Mouse (Mus musculus): ENCODE data around the gene Ank. TPM values are rescaled to one million over a fixed set of nuclear protein-coding genes. Genes with fewer than 3 reads are reported as not detected.

Ank gene
- polyA plus RNA-seq, 1 experiment from 2014 or later: 6.2 TPM

DNA sequence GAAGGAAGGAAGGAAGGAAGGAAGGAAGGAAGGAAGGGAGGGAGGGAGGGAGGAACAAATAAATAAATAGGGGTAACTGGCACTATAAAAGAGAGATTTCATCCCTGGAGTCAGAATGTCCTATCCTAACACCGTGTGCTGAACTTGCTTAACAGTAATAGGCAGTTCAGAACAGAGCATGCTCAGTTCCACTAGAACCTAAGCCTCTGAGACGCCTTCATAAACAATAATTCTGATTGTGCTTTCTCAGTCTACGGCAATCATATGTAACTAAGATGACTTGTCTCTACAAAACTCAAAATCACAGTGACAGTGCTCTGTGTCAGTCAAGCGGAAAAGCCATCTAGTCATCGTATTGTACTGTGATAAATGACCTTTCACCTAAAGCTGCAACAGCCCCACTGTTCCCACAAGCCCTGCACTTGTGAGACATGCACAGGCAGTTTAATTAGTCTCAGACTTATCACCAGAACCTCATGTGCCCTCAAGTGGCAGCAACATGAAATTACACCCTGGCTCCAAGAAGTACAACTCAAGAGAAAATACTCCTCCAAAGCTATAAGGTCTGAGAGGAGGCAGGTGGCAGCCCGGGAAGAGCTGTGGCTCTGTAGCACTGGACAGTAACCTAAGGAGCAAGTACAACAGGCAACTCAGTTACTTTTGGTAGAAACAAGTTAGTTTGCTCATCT is 146.2 kb downstream of the Ank start:
- Histone ChIP-seq H3K27ac (replicated peaks) (no peak overlapping the region), H3K4me1 (no peaks in the 10 kb centered on the region), H3K4me3 (no peak overlapping the region), H3K27me3 (replicated peaks; ENCODE audit: low read depth, poor library complexity, severe bottlenecking) (no peaks in the 10 kb centered on the region), H3K36me3 (replicated peaks) (peaks cover 73% of the 10 kb centered on the region), H3K9me3 (no peaks in the 10 kb centered on the region)
- 62% methylated on average over 6 of the region's 6 CpGs for WGBS
- peak; percentile 67 for DNase-seq (ENCODE audit: low spot score)

DNA sequence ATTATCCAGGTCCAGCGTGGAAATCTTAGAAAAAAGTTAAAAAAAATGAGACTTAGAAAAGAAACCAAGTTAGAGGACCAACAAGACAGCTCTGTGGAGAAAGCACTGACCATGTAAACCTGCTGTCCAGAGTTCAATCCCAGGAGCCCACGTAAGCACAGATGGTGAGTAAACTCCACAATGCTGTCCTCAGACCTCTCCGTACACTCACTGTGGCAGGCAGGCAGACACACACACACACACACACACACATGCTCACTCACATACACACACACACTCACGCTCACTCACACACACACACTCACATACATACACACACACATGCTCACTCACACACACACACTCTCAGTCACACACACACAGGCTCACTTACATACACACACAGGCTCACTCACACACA is 146.8 kb downstream of the Ank start:
- Histone ChIP-seq H3K27ac (replicated peaks) (no peak overlapping the region), H3K27me3 (replicated peaks; ENCODE audit: low read depth, poor library complexity, severe bottlenecking) (no peaks in the 10 kb centered on the region), H3K4me3 (no peak overlapping the region), H3K4me1 (no peaks in the 10 kb centered on the region), H3K36me3 (replicated peaks) (peaks cover 73% of the 10 kb centered on the region), H3K9me3 (no peaks in the 10 kb centered on the region)
- DNase-seq (ENCODE audit: low spot score): no peak
- 95% methylated on average over 4 of the region's 4 CpGs for WGBS

DNA sequence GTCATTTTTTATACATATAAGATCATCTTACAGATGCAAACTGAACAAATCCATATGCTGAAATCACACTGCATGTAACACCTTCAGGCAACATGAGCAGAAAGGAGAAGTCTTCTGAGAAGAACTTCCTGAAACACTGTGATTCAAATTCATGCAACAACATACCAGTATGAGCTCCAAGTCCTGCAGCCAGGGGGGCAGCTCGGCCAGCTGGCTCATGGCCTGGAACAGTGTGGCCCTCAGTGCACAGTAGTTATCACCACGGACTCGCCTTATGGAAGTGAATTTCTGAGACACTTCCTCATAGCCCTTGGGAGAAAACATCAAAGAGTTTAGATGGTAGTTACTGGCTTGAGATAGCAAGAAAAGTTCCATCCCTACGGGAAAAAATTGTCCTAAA is 149.7 kb downstream of the Ank start:
- Histone ChIP-seq H3K4me1 (no peaks in the 10 kb centered on the region), H3K27me3 (replicated peaks; ENCODE audit: low read depth, poor library complexity, severe bottlenecking) (no peaks in the 10 kb centered on the region), H3K9me3 (no peaks in the 10 kb centered on the region), H3K27ac (replicated peaks) (no peak overlapping the region), H3K4me3 (no peak overlapping the region), H3K36me3 (replicated peaks) (peaks cover 77% of the 10 kb centered on the region)
- no peak for DNase-seq (ENCODE audit: low spot score)
- WGBS: 88% methylated on average over 4 of the region's 4 CpGs

DNA sequence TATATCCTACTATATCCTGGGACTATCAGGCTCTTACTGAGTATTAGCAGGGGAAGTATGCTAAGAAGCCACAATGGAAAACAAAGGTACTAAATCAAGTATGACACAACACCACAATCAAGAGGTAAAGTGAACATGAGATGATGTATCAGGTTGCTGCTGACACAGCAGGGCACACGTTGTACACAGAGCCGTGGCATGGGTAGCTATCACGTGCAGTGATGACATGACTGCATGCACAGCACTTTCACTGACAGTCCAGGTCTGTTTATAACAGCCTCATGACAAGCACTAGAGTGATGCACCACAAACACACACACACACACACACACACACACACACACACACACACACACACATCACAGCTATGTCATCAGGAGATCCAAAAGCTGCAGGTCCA is 150.8 kb downstream of the Ank start:
- WGBS: 93% methylated on average over 3 of the region's 3 CpGs
- H3K27ac ChIP-seq (replicated peaks): no peak overlapping the region
- no peak for DNase-seq (ENCODE audit: low spot score)
- peaks cover 74% of the 10 kb centered on the region for H3K36me3 ChIP-seq (replicated peaks)
- no peak overlapping the region for H3K4me3 ChIP-seq
- no peaks in the 10 kb centered on the region for H3K9me3 ChIP-seq
- no peaks in the 10 kb centered on the region for H3K27me3 ChIP-seq (replicated peaks; ENCODE audit: low read depth, poor library complexity, severe bottlenecking)
- no peaks in the 10 kb centered on the region for H3K4me1 ChIP-seq

DNA sequence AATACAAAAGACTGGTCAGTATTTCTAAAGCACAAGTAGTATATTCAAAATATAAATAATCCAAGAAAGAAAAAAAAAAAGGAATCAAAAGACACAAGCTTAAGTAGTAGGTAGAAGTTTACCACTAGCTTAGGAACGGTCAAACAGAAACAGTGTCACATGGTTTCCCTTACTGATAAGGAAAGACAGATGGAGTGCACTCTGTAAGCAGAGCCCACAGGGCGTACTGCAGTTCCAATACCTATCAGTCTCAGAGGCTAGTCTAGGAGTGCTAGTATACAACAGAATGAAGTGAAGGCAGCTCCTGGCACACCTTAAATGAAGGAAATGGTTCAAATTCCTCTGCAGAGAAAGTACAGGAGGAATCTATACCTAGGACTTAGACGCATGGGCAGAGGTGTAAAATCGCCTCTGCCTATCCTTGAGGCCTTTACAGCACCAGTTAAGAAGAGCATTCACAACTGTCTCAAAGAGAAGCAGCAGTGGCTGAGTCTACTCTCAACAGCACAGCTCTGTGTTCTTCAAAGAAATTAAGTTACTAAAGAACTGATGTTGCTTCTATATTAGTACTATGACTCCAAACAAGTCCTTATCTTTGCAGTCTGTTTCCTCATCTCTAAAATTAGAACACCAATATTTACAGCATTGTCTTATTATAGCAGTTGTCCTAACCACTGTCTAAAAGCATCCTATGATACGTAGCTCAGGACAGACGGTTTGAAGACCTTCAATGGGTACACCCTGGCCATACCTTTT is 152.5 kb downstream of the Ank start:
- WGBS: 87% methylated on average over 6 of the region's 6 CpGs
- no peaks in the 10 kb centered on the region for H3K27me3 ChIP-seq (replicated peaks; ENCODE audit: low read depth, poor library complexity, severe bottlenecking)
- no peaks in the 10 kb centered on the region for H3K9me3 ChIP-seq
- no peak overlapping the region for H3K4me3 ChIP-seq
- H3K36me3 ChIP-seq (replicated peaks): peaks cover 89% of the 10 kb centered on the region
- H3K4me1 ChIP-seq: no peaks in the 10 kb centered on the region
- no peak for DNase-seq (ENCODE audit: low spot score)
- H3K27ac ChIP-seq (replicated peaks): no peak overlapping the region

DNA sequence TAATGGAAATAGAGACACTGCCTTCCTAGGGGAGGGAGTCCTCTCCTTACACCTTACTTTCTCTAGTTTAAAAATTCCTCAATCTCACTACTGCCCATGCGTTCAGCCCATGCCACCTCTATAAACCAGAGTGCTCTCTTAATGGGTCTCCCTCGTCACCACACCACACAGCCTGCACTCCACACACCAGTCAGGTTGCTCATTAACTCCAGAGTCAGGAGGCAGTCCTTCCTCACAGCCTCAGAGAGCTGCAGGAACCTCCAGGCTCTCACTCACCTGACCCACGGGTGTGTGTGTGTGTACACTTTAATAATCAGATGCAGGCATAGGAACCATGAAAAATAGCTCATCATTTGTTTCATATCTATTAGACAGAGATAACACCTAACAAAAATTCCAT is 153.2 kb downstream of the Ank start:
- no peak for DNase-seq (ENCODE audit: low spot score)
- H3K9me3 ChIP-seq: no peaks in the 10 kb centered on the region
- WGBS: 90% methylated on average over 3 of the region's 3 CpGs
- H3K27ac ChIP-seq (replicated peaks): no peak overlapping the region
- H3K4me1 ChIP-seq: no peaks in the 10 kb centered on the region
- H3K36me3 ChIP-seq (replicated peaks): peaks cover 88% of the 10 kb centered on the region
- no peaks in the 10 kb centered on the region for H3K27me3 ChIP-seq (replicated peaks; ENCODE audit: low read depth, poor library complexity, severe bottlenecking)
- H3K4me3 ChIP-seq: no peak overlapping the region

DNA sequence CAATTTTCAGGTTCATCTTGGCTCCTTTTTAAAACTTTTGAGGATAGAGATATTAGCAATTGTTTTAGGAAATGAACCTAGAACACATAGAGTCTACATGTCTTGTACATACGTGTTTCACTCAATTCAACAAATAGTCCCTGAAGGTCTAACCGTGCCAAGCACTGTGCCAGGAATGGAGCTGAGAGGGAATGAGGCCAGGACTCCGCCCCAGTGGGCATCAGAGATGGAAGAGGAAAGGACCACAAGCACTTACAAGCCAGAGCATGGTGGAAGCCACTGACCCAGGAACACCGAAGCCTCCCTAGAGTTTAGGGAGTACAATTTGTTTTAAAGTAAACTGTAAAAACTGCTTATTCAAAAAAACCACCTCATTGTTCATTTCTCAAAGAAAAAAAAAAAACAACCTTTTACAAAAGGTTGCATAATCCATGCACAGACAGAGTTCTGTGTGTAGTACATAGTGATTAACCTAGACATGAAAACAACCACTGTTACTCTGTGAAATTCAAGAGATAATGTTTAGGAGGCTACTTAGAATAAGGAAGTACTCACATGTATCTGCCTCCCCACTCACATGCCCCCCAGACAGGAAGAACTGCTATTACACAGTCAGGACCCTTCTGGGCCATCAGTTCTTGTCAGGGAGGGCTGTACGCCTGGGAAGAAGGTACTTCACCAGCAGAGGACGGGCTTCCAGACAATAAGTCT is 154.2 kb downstream of the Ank start:
- H3K27ac ChIP-seq (replicated peaks): no peak overlapping the region
- H3K4me3 ChIP-seq: no peak overlapping the region
- DNase-seq (ENCODE audit: low spot score): no peak
- WGBS: 87% methylated on average over 6 of the region's 6 CpGs
- no peaks in the 10 kb centered on the region for H3K4me1 ChIP-seq
- H3K27me3 ChIP-seq (replicated peaks; ENCODE audit: low read depth, poor library complexity, severe bottlenecking): no peaks in the 10 kb centered on the region
- H3K9me3 ChIP-seq: no peaks in the 10 kb centered on the region
- H3K36me3 ChIP-seq (replicated peaks): peaks cover 85% of the 10 kb centered on the region

DNA sequence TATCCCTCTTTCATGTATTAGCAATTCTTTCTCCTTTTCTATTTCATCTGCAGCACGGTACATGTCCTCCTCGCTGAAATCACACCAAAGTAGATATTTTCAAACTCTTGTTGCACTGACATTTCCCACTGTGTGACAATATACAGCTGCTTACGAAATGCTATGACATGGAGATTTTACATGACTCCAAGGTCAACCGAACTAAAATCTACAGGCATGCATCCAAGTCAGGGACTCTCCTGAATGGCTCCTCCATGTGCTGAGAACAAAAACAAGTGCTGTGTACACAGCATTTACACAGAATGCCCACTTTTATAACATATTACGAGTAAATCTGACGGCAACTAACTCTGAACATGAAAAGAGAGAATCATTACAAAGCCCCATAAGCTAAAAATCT is 156.8 kb downstream of the Ank start:
- H3K4me3 ChIP-seq: no peak overlapping the region
- no peaks in the 10 kb centered on the region for H3K9me3 ChIP-seq
- DNase-seq (ENCODE audit: low spot score): no peak
- H3K27me3 ChIP-seq (replicated peaks; ENCODE audit: low read depth, poor library complexity, severe bottlenecking): no peaks in the 10 kb centered on the region
- no peaks in the 10 kb centered on the region for H3K4me1 ChIP-seq
- no peak overlapping the region for H3K27ac ChIP-seq (replicated peaks)
- H3K36me3 ChIP-seq (replicated peaks): peaks cover 84% of the 10 kb centered on the region
- WGBS: 93% methylated on average over 6 of the region's 6 CpGs

DNA sequence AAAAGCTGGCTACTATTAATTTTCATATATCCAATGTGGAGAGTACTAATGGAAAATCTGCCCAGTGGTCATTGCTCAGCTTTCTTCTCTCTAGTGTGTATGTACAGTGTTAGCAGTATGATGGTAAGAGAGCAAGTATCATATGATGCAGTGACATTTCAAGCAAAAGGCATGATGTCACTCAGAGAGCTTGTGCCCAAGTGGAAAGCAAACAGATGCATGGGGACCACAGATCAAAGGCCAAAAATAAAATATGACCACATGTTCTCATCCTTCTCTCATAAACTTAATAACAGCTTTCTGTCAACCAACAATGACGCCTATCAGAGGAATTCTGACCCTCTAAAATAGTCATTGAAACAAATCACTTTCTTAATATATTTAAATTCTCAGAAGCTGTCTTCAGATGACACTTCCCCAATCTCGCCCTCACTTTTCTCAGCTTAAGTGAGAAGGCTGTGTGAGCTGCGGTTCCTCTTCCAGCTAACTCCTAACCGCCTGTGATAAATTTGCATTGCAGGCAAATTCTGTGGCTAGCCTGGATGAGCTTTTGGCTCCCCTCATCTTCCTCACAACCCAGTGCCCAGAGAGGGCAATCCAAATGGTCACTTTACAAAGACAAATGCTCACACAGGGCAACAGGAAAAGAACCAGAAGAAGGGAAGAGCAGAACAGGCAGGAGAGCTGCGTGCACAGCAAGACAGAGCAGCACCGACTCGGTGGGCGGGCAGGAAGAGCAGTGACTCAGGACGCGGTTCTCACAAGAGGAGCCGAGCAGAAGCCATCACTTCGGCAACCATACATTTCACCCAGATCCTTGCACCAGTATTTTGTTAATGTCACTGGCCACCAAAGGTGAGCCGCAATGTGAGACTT is 158.8 kb downstream of the Ank start:
- Histone ChIP-seq H3K9me3 (no peaks in the 10 kb centered on the region), H3K27me3 (replicated peaks; ENCODE audit: low read depth, poor library complexity, severe bottlenecking) (no peaks in the 10 kb centered on the region), H3K4me3 (no peak overlapping the region), H3K36me3 (replicated peaks) (peaks cover 64% of the 10 kb centered on the region), H3K27ac (replicated peaks) (no peak overlapping the region), H3K4me1 (peaks cover 14% of the 10 kb centered on the region)
- no peak for DNase-seq (ENCODE audit: low spot score)
- 88% methylated on average over 13 of the region's 13 CpGs for WGBS

DNA sequence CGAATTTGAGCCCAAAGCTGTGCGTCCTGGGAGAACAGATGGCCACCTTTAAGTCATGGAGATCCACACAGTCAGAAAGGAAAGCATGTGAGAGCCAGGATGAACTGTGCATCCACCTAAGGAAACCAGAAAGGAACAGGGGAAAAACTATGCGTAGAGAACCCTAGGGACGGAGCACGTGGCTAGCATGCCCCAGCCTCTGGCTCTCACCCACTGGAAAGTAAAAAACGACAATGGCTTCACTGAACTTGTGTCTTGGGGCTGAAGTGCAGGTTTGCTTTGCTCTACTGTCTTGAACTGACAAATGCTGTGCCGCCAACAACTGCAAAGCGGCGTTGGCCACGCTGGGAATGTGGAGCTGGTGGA is 159.4 kb downstream of the Ank start:
- no peak overlapping the region for H3K27ac ChIP-seq (replicated peaks)

DNA sequence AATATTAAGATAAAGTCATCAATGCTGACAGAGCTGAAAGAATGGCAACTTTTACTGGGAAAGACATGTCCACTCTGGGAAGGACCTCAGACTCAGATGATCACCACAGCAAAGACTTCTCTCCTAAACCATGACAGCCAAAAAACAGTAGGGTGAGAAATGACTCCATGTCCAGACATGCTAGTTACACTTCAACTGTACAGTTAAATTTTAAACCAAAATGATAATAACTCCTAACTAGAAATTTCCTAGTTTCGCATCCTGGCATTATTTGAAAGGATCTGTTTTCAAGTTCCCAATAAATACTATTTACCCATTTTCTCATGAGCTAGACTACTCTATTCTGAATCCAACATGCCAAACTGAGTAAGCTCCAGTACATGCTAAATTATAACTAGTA is 159.8 kb downstream of the Ank start:
- 93% methylated on average over 1 of the region's 1 CpGs for WGBS
- no peak overlapping the region for H3K4me3 ChIP-seq
- H3K9me3 ChIP-seq: no peaks in the 10 kb centered on the region
- H3K36me3 ChIP-seq (replicated peaks): peaks cover 53% of the 10 kb centered on the region
- no peaks in the 10 kb centered on the region for H3K27me3 ChIP-seq (replicated peaks; ENCODE audit: low read depth, poor library complexity, severe bottlenecking)
- H3K4me1 ChIP-seq: peaks cover 17% of the 10 kb centered on the region
- H3K27ac ChIP-seq (replicated peaks): no peak overlapping the region
- no peak for DNase-seq (ENCODE audit: low spot score)

More for the DNA sequence above, 159.4 kb downstream of the Ank start:
- Histone ChIP-seq H3K4me1 (peaks cover 14% of the 10 kb centered on the region), H3K36me3 (replicated peaks) (peaks cover 58% of the 10 kb centered on the region), H3K4me3 (no peak overlapping the region), H3K27me3 (replicated peaks; ENCODE audit: low read depth, poor library complexity, severe bottlenecking) (no peaks in the 10 kb centered on the region), H3K9me3 (no peaks in the 10 kb centered on the region)
- DNase-seq (ENCODE audit: low spot score): no peak
- 91% methylated on average over 10 of the region's 10 CpGs for WGBS

DNA sequence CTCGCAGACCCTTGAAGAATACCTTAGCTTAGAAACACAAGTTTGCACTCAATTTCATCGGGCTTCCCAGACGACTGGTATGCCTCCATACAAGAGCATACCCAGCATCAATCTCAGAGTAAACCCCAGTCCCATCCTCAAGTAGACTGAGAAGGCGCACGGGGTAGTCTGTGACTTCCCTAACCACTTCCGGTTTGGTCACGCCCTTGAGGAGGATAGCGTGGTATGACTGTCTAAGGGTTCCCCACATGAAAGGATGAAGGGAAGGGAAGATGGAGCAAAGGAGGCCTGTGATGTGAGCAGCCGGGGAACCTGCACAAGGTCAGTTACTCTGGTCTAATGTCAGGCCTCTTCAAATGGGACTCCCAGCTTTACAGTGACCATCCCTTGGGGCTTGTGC is 161.3 kb downstream of the Ank start:
- no peaks in the 10 kb centered on the region for H3K27me3 ChIP-seq (replicated peaks; ENCODE audit: low read depth, poor library complexity, severe bottlenecking)
- no peak overlapping the region for H3K4me3 ChIP-seq
- WGBS: 94% methylated on average over 9 of the region's 9 CpGs
- H3K27ac ChIP-seq (replicated peaks): no peak overlapping the region
- no peak for DNase-seq (ENCODE audit: low spot score)
- no peaks in the 10 kb centered on the region for H3K9me3 ChIP-seq
- H3K4me1 ChIP-seq: peaks cover 17% of the 10 kb centered on the region
- H3K36me3 ChIP-seq (replicated peaks): peaks cover 43% of the 10 kb centered on the region
